ENCODE assay signal across 14 mouse cellular contexts in the genomic region with DNA sequence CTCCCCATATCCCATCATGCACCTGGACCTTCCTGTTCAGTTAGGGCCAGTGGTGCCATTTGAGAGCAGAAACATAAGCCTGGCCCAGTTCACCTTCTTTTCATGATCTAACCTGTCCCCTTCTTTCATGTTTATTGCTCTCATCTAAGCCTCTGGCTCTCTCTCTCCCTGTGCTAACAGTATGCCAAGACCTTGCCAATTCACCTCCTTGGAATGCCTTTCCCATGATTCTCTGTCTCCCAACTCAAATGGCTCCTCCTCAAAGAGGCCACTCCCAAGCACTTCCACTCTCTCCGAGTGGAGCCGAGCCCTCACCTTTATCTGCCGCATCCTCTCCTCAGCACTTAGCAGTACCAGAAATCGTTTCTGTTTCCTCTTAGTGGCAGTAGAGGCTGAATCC.
DNase-seq lines count a peak whose midpoint lies in the region; ATAC-seq and TF ChIP-seq lines count a peak whose summit lies in the region.
"Had no signal": no experiment of that assay in that cellular context is flagged by ENCODE, and none has a peak within 500 bp of the region (broad histone marks: within the 10 kb centered on the region; RNA-seq: fewer than 3 reads in every experiment).

No protein-coding gene starts in this region.

- H3K4me1 ChIP-seq in forebrain, embryonic 10.5 days, result peaks cover 94% of the 10 kb centered on the region
- H3K4me1 ChIP-seq in forebrain, embryonic 15.5 days, result peaks cover 63% of the 10 kb centered on the region
- H3K4me1 ChIP-seq in kidney, postnatal 0 days (replicated peaks; ENCODE audit: insufficient read depth, low read length), result peaks cover 23% of the 10 kb centered on the region
- peaks cover 73% of the 10 kb centered on the region for H3K4me1 ChIP-seq in hindbrain, embryonic 15.5 days (replicated peaks)

- H3K4me2 ChIP-seq in forebrain, embryonic 15.5 days (replicated peaks), result no peak overlapping the region
- H3K4me2 ChIP-seq in kidney, postnatal 0 days (ENCODE audit: low read length), result no peak overlapping the region
- H3K4me2 ChIP-seq in hindbrain, embryonic 15.5 days, result no peak overlapping the region
- H3K4me2 ChIP-seq: embryonic facial prominence, embryonic 15.5 days; lung, embryonic 14.5 days; stomach, embryonic 15.5 days had no signal

- 0 out of 2 replicates have a peak overlapping the region, but pooled peaks have one; percentile 12 for H3K27ac ChIP-seq in forebrain, embryonic 10.5 days
- no peak overlapping the region for H3K27ac ChIP-seq in forebrain, embryonic 15.5 days (replicated peaks)
- H3K27ac ChIP-seq in kidney, postnatal 0 days, result peak overlapping the region; percentile 82; the same call in 1 of the 2 replicates
- H3K27ac ChIP-seq in hindbrain, embryonic 15.5 days (replicated peaks), result peak overlapping the region; percentile 14; the same call in 1 of the 2 replicates
- H3K27ac ChIP-seq: left cerebral cortex, adult 2 months had no signal

- H3K4me3 ChIP-seq in forebrain, embryonic 10.5 days, result no peak overlapping the region
- H3K4me3 ChIP-seq in forebrain, embryonic 15.5 days, result no peak overlapping the region
- no peak overlapping the region for H3K4me3 ChIP-seq in kidney, postnatal 0 days (replicated peaks; ENCODE audit: low read depth, low read length)
- H3K4me3 ChIP-seq in hindbrain, embryonic 15.5 days, result no peak overlapping the region
- H3K4me3 ChIP-seq: embryonic facial prominence, embryonic 15.5 days; left cerebral cortex, adult 2 months; stomach, embryonic 15.5 days had no signal

- H3K9me3 ChIP-seq in forebrain, embryonic 10.5 days, result no peaks in the 10 kb centered on the region
- no peaks in the 10 kb centered on the region for H3K9me3 ChIP-seq in forebrain, embryonic 15.5 days
- H3K9me3 ChIP-seq in kidney, postnatal 0 days (replicated peaks; ENCODE audit: low read length), result no peaks in the 10 kb centered on the region
- H3K9me3 ChIP-seq in hindbrain, embryonic 15.5 days, result no peaks in the 10 kb centered on the region
- H3K9me3 ChIP-seq: embryonic facial prominence, embryonic 15.5 days; stomach, embryonic 15.5 days had no signal

- no peak for DNase-seq in forebrain, embryonic 10.5 days (ENCODE audit: extremely low spot score, low spot score)
- no peak for DNase-seq in kidney, postnatal 0 days (ENCODE audit: low spot score)
- DNase-seq in kidney, postnatal 14 days, result no peak
- peak; percentile 17 for DNase-seq in ES-CJ7 (ENCODE audit: low read depth, low spot score)
- no peak for DNase-seq in layer of hippocampus, adult 8-10 months (ENCODE audit: low spot score in 2 of 2)
- DNase-seq in frontal cortex, adult 2 months (ENCODE audit: extremely low spot score in 1 of 2, low spot score in 1 of 2), result no peak
- DNase-seq: adrenal gland, postnatal 25 days; lung, embryonic 14.5 days; right cerebral cortex, postnatal 4 days had no signal

- WGBS in forebrain, embryonic 10.5 days, result 88% methylated on average over 4 of the region's 4 CpGs
- 87% methylated on average over 4 of the region's 4 CpGs for WGBS in forebrain, embryonic 15.5 days
- WGBS in kidney, postnatal 0 days, result 84% methylated on average over 4 of the region's 4 CpGs
- 91% methylated on average over 4 of the region's 4 CpGs for WGBS in hindbrain, embryonic 15.5 days

- H3K9ac ChIP-seq in forebrain, embryonic 15.5 days (replicated peaks), result no peak overlapping the region
- H3K9ac ChIP-seq in kidney, postnatal 0 days (ENCODE audit: low read depth, low read length), result no peak overlapping the region
- no peak overlapping the region for H3K9ac ChIP-seq in hindbrain, embryonic 15.5 days
- H3K9ac ChIP-seq: embryonic facial prominence, embryonic 15.5 days; lung, embryonic 14.5 days; stomach, embryonic 15.5 days had no signal

- no peak for TF ChIP-seq CTCF in kidney, postnatal 0 days (IDR thresholded peaks at IDR 0.05; ENCODE audit: low read depth)

- ATAC-seq in forebrain, embryonic 15.5 days (replicated peaks), result no peak
- no peak for ATAC-seq in kidney, postnatal 0 days (replicated peaks; ENCODE audit: low FRiP score, low read depth)
- no peak for ATAC-seq in hindbrain, embryonic 15.5 days (ENCODE audit: low FRiP score, low read depth)

- H3K36me3 ChIP-seq in forebrain, embryonic 10.5 days (replicated peaks), result peaks cover 44% of the 10 kb centered on the region
- H3K36me3 ChIP-seq in forebrain, embryonic 15.5 days, result no peaks in the 10 kb centered on the region
- no peaks in the 10 kb centered on the region for H3K36me3 ChIP-seq in kidney, postnatal 0 days (ENCODE audit: insufficient read depth, low read length)
- no peaks in the 10 kb centered on the region for H3K36me3 ChIP-seq in hindbrain, embryonic 15.5 days
- H3K36me3 ChIP-seq: embryonic facial prominence, embryonic 15.5 days; stomach, embryonic 15.5 days had no signal

- no peaks in the 10 kb centered on the region for H3K27me3 ChIP-seq in forebrain, embryonic 10.5 days (ENCODE audit: poor library complexity, severe bottlenecking)
- no peaks in the 10 kb centered on the region for H3K27me3 ChIP-seq in forebrain, embryonic 15.5 days
- no peaks in the 10 kb centered on the region for H3K27me3 ChIP-seq in kidney, postnatal 0 days (ENCODE audit: insufficient read depth, low read length)
- H3K27me3 ChIP-seq in hindbrain, embryonic 15.5 days, result no peaks in the 10 kb centered on the region
- H3K27me3 ChIP-seq: embryonic facial prominence, embryonic 15.5 days; stomach, embryonic 15.5 days had no signal
